Mouse (Mus musculus): ENCODE results near the gene Gm11111.

Gm11111 gene

GRCm38 (mm10) chr5:98582051-98582450 lies 29.6 kb downstream of the Gm11111 start:
- DNase-seq (ENCODE audit: low spot score in 2 of 2) = no peak

DNA sequence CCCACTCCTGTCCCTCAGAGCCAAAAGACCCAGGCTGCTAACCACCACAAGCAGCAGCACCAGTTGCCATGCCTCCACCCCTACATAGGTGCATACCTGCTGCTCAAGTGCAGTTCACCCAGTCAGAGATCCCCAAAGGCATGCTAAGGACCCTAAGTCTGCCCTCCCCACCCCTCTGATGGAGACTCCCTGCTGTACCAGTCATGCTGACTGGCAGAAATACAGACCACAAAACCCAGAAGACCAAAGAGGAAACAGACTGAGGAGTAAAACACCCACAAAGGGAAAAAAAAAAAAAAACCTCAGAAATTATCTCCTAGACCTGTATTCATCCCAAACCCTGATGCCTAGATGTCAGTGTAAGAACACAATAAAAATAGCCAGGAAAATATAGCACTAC lies 33.4 kb downstream of the Gm11111 start:
- DNase-seq (ENCODE audit: low spot score in 2 of 2) = no peak
